Mouse (Mus musculus): Measurements from ENCODE around the gene Btf3l4. TPM values are rescaled to one million over a fixed set of nuclear protein-coding genes. Genes with fewer than 3 reads are reported as not detected.

Btf3l4 gene
- polyA plus RNA-seq, 1 experiment from 2014 or later: 177 TPM

Other genes starting within 250 kb of the Btf3l4 start
- gene Cc2d1b, start 213.7 kb downstream of the Btf3l4 start, polyA plus RNA-seq (2015; fragmentation: Nextera tagmentation; extraction: Ambion mirVana): 19.3 and 21.0 TPM in 2 replicates
- gene 3110021N24Rik, start 114.0 kb downstream of the Btf3l4 start, polyA plus RNA-seq (2015; fragmentation: Nextera tagmentation; extraction: Ambion mirVana): 0.75 and 1.1 TPM in 2 replicates
- 5.7 and 6.3 TPM in 2 replicates for gene Zfyve9, start 52.8 kb downstream of the Btf3l4 start, polyA plus RNA-seq (2015; fragmentation: Nextera tagmentation; extraction: Ambion mirVana)
- gene Txndc12, start 987 bp upstream of the Btf3l4 start, polyA plus RNA-seq (2015; fragmentation: Nextera tagmentation; extraction: Ambion mirVana): 66.3 and 69.0 TPM in 2 replicates
- gene Kti12, start 14.2 kb upstream of the Btf3l4 start, polyA plus RNA-seq (2015; fragmentation: Nextera tagmentation; extraction: Ambion mirVana): 22.4 and 23.6 TPM in 2 replicates
- 0.79 and 1.1 TPM in 2 replicates for gene A730015C16Rik, start 15.0 kb upstream of the Btf3l4 start, polyA plus RNA-seq (2015; fragmentation: Nextera tagmentation; extraction: Ambion mirVana)
- gene Rab3b, start 45.4 kb upstream of the Btf3l4 start, polyA plus RNA-seq (2015; fragmentation: Nextera tagmentation; extraction: Ambion mirVana): 155 and 204 TPM in 2 replicates
- 73.6 and 83.2 TPM in 2 replicates for gene Nrd1, start 167.0 kb upstream of the Btf3l4 start, polyA plus RNA-seq (2015; fragmentation: Nextera tagmentation; extraction: Ambion mirVana)

Measured in midbrain, embryonic 16.5 days (tissue).